Mouse (Mus musculus) myocyte (in vitro differentiated cells): ENCODE measurements at regions not wholly inside any gene's neighbourhood (a gene's known extent, or its start where the extent isn't known, plus 50 kb on each side); places are given as distances from the start of the nearest gene placed in this dataset.

Experiments used
- CEBPB ChIP-seq: IDR thresholded peaks from 2 replicates; pipeline ENCODE4 v1.6.1; 2011; ENCODE audit warnings: mild to moderate bottlenecking, moderate library complexity; ENCODE audit not compliant: poor library complexity, insufficient read depth, severe bottlenecking
- E2F4 ChIP-seq: IDR thresholded peaks from one replicate; pipeline ENCODE4 v1.6.1; 2011; ENCODE audit warnings: mild to moderate bottlenecking, control low read depth, moderate library complexity; ENCODE audit not compliant: insufficient read depth
- MAX ChIP-seq: IDR thresholded peaks from one replicate; pipeline ENCODE4 v1.6.1; 2011; ENCODE audit warnings: low read depth, mild to moderate bottlenecking, control low read depth
- MYOD1 ChIP-seq, 3 experiments: IDR thresholded peaks; one replicate each; pipeline ENCODE4 v1.6.1; 2011; ENCODE audit warnings: control low read depth in 2 of 3, low read depth in 2 of 3, mild to moderate bottlenecking in 2 of 3, moderate library complexity in 1 of 3; ENCODE audit not compliant: insufficient read length in 2 of 3, control insufficient read depth in 1 of 3
- MYOG ChIP-seq, 3 experiments: IDR thresholded peaks; one replicate each; pipeline ENCODE4 v1.6.1; 2011; ENCODE audit warnings: control low read depth in 2 of 3, low read depth in 2 of 3, mild to moderate bottlenecking in 2 of 3; ENCODE audit not compliant: insufficient read length in 2 of 3, control insufficient read depth in 1 of 3, insufficient read depth in 1 of 3
- POLR2A ChIP-seq: IDR thresholded peaks from one replicate; pipeline ENCODE4 v1.6.1; 2011; ENCODE audit warnings: low read depth, mild to moderate bottlenecking, control low read depth, moderate library complexity; ENCODE audit not compliant: insufficient read length
- POLR2AphosphoS2 ChIP-seq: IDR thresholded peaks from one replicate; pipeline ENCODE4 v1.6.1; 2011; ENCODE audit warnings: low read depth, control low read depth; ENCODE audit not compliant: insufficient read length
- REST ChIP-seq: IDR thresholded peaks from one replicate; pipeline ENCODE4 v1.6.1; 2011; ENCODE audit warnings: mild to moderate bottlenecking, control low read depth, moderate library complexity; ENCODE audit not compliant: insufficient read depth, insufficient read length
- TCF12 ChIP-seq: IDR thresholded peaks from one replicate; pipeline ENCODE4 v1.6.1; 2011; ENCODE audit warnings: mild to moderate bottlenecking, control low read depth; ENCODE audit not compliant: poor library complexity, insufficient read depth, severe bottlenecking
- USF1 ChIP-seq: IDR thresholded peaks from one replicate; pipeline ENCODE4 v1.6.1; 2011; ENCODE audit warnings: low read depth, mild to moderate bottlenecking, control low read depth, moderate library complexity

DNA sequence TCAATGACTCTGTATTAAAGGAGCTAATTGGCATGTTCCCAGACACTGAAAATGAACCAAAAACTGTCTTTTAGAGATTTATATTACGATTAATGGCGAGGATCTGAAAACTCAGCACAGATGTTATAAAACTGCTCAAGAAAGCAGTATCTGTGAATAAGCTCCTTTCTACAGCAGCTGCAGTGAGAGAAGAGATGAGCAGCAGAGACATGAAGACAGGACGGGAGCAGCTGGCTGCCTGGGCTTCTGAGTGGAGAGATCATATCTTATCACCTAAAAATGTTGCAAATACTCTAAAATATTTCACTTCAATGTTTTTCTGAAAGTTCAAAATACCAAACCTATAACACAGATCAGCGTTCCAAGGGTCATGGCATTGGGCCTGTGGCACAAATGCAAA lies 187.0 kb downstream of the Tacr3 start:
- TF ChIP-seq POLR2AphosphoS2, result no peak
- no peak for TF ChIP-seq E2F4
- no peak for TF ChIP-seq MYOG (IDR thresholded peaks at IDR 0.05; ENCODE audit: control insufficient read depth in 1 of 3, insufficient read depth in 1 of 3, insufficient read length in 2 of 3, low read depth in 2 of 3)
- TF ChIP-seq POLR2A, result no peak
- no peak for TF ChIP-seq CEBPB
- TF ChIP-seq TCF12, result no peak
- no peak for TF ChIP-seq USF1
- no peak for TF ChIP-seq MAX
- no peak for TF ChIP-seq REST
- peak in 2 of 3 experiments; percentile 36 to 56 for TF ChIP-seq MYOD1 (IDR thresholded peaks at IDR 0.05; ENCODE audit: control insufficient read depth in 1 of 3, insufficient read length in 2 of 3, low read depth in 2 of 3)
